Mouse (Mus musculus): ENCODE results near the gene Foxred2. TPM values are rescaled to one million over a fixed set of nuclear protein-coding genes. Genes with fewer than 3 reads are reported as not detected.

Foxred2 gene
- 7.7 and 7.9 TPM in 2 replicates for polyA plus RNA-seq (2015; fragmentation: Nextera tagmentation; extraction: Ambion mirVana)

GRCm38 (mm10) chr15:77956404-77956901 lies at the start of gene Foxred2:
Gene Foxred2, minus strand, starts transcription at chr15:77956722.
- Histone ChIP-seq H3K4me2 (peak within 1 kb of the TSS; percentile 87), H3K27me3 (peaks cover 15% of the 10 kb centered on the region), H3K9me3 (no peaks in the 10 kb centered on the region), H3K36me3 (peaks cover 42% of the 10 kb centered on the region), H3K4me1 (peaks cover 28% of the 10 kb centered on the region), H3K4me3 (peak within 1 kb of the TSS; percentile 61), H3K27ac (no peak within 1 kb of the TSS), H3K9ac (peak within 1 kb of the TSS; percentile 72)
- WGBS, result under 1% methylated on average over 39 of the region's 39 CpGs
- peak; percentile 89 for ATAC-seq (ENCODE audit: insufficient number of reproducible peaks, insufficient read depth, low FRiP score, low TSS enrichment, low read depth)

DNA sequence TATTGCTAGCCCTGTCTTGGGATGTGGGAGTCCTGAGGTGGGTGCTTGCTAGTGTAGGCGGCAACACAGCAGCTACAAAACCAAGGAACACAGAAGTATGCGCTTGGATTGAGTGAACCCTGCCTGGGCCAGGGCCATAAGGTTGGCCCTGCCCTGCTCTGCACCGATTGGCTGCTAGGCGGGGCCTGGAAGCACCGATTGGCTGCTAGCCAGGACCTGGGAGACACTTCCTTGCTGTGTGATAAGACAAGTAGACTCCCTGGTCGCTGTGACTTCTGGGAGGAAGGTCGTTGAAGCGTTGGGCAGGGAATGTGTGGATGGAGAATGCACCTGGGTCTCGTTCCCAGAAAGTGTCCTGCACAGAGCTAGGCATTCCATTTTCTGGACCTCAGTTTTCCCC lies 47.4 kb upstream of the Foxred2 start:
- no peaks in the 10 kb centered on the region for H3K9me3 ChIP-seq
- no peaks in the 10 kb centered on the region for H3K27me3 ChIP-seq
- no peaks in the 10 kb centered on the region for H3K36me3 ChIP-seq
- no peak overlapping the region for H3K9ac ChIP-seq
- ATAC-seq (ENCODE audit: insufficient number of reproducible peaks, insufficient read depth, low FRiP score, low TSS enrichment, low read depth), result no peak
- no peak overlapping the region for H3K4me3 ChIP-seq
- H3K27ac ChIP-seq, result no peak overlapping the region
- H3K4me2 ChIP-seq, result no peak overlapping the region
- WGBS, result 58% methylated on average over 9 of the region's 9 CpGs
- no peaks in the 10 kb centered on the region for H3K4me1 ChIP-seq

DNA sequence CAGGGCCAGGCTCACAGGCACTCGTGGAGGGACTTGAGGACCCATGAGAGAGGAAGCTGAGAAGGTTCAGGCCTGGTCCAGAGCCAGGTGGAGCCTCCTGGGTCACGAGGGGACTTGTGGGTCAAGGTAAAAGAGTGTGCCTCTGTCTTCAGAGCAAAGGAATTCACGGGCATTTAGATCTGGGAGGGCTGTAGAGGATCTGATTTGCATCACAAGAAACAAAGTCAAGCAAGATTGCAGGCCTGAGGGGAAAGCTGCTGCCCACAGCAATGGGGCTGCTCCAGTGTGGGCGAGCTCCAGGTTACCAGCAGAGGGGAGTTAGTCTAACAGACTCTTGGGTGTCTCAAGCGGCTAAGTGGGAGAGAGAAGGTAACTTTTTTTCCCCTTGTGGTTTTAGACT lies 44.9 kb upstream of the Foxred2 start:
- Histone ChIP-seq H3K36me3 (no peaks in the 10 kb centered on the region), H3K27me3 (no peaks in the 10 kb centered on the region), H3K4me3 (no peak overlapping the region), H3K27ac (no peak overlapping the region), H3K4me2 (no peak overlapping the region), H3K9ac (no peak overlapping the region), H3K4me1 (no peaks in the 10 kb centered on the region), H3K9me3 (no peaks in the 10 kb centered on the region)
- WGBS, result 18% methylated on average over 5 of the region's 5 CpGs
- ATAC-seq (ENCODE audit: insufficient number of reproducible peaks, insufficient read depth, low FRiP score, low TSS enrichment, low read depth), result no peak

- Histone ChIP-seq H3K9me3 (no peaks in the 10 kb centered on the region), H3K27ac (no peak overlapping the region), H3K4me3 (no peak overlapping the region), H3K27me3 (peaks cover 3% of the 10 kb centered on the region; the same call in 1 of the 2 replicates), H3K36me3 (no peaks in the 10 kb centered on the region), H3K4me2 (no peak overlapping the region), H3K9ac (no peak overlapping the region), H3K4me1 (no peaks in the 10 kb centered on the region)
- 67% methylated on average over 5 of the region's 5 CpGs for WGBS
- no peak for ATAC-seq (ENCODE audit: insufficient number of reproducible peaks, insufficient read depth, low FRiP score, low TSS enrichment, low read depth)
These were observed 32.0 kb upstream of the Foxred2 start for GRCm38 (mm10) chr15:77988541-77988940.

DNA sequence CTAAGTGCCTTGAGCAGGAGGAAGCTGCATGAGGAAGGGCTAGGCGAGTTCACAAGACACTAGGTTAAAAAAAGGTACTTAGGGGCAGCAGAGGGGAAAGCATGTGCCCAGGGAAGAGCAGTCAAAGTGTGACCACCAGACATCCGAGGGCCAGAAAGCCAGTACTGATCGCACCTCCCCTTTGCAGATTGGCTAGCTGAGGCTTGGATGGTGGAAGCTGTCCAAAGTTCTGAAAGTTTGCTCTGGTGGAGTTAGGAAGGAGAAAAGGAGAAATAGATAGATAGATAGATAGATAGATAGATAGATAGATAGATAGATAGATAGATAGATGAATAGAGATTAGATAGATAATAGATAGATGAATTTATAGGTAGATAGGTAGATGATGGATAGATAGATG lies 26.9 kb upstream of the Foxred2 start:
- no peak overlapping the region for H3K4me3 ChIP-seq
- ATAC-seq (ENCODE audit: insufficient number of reproducible peaks, insufficient read depth, low FRiP score, low TSS enrichment, low read depth), result no peak
- WGBS, result 24% methylated on average over 3 of the region's 3 CpGs

DNA sequence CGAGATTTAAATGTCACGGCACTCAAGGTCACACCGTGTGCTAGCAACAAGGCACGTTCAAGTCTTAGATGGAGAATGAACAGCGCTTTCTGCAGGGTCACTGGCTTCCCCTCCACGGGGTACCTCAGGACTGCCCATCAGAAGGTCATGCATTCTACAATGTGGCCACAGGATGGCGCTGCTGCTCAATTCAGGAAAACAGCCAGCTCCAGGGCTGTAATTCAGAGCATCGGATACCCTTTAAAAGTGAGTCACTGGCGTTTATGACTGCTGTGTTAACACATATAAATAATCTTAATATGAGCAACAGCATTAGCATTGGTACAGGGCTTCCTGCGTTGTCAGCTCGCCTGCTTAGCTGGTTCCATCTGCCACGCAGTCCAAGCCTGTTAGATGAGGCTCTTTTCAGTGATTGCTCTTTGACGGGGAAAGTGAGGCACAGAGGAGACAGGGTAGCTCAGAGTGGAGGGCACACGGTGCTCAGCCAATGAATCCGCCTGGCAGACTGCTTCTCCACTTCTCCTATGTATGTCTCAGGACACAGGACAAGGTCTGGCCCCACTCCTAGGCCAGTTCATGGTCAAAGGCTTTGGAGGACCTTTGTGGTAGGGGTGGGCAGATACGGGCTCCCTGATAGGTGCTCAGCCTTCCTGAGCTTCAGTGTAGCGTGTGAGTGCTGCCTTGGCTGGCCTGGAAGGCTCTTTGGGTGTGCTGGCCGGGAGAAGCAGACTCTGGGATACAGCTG lies 25.8 kb upstream of the Foxred2 start:
- H3K27ac ChIP-seq, result no peak overlapping the region
- no peak for ATAC-seq (ENCODE audit: insufficient number of reproducible peaks, insufficient read depth, low FRiP score, low TSS enrichment, low read depth)

More for the DNA sequence above, 26.9 kb upstream of the Foxred2 start:
- no peaks in the 10 kb centered on the region for H3K4me1 ChIP-seq
- H3K27me3 ChIP-seq, result peaks cover 11% of the 10 kb centered on the region; the same call in 1 of the 2 replicates
- H3K27ac ChIP-seq, result no peak overlapping the region
- H3K4me2 ChIP-seq, result no peak overlapping the region
- H3K9me3 ChIP-seq, result no peaks in the 10 kb centered on the region
- no peak overlapping the region for H3K9ac ChIP-seq
- no peaks in the 10 kb centered on the region for H3K36me3 ChIP-seq

DNA sequence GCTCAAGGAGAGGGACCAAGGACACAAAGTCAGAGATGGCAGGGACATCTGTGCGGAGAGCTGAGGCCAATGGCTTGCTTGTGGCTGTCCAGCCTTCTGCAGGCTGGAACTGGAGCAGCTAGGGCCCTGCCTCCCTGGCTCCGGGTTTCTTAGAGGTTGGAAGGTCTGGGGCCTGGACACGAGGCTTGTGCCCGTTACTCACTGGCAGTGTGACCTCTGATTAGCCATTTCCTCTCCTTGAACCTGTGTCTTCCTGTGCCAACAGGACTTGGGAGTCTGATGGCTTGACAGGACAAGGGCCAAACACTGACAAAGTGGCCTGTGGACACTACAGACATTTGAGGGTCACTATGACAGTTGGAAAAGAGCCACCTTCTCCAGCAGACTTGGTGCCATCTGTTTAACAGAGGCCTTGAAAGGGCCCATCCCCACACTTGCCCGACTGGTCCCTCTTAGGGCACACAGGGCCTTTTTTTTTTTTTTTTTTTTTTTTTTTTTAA lies 24.7 kb upstream of the Foxred2 start:
- Histone ChIP-seq H3K4me2 (no peak overlapping the region), H3K4me1 (no peaks in the 10 kb centered on the region), H3K4me3 (no peak overlapping the region), H3K9me3 (no peaks in the 10 kb centered on the region), H3K27me3 (peaks cover 11% of the 10 kb centered on the region; the same call in 1 of the 2 replicates), H3K27ac (no peak overlapping the region), H3K9ac (no peak overlapping the region), H3K36me3 (no peaks in the 10 kb centered on the region)
- ATAC-seq (ENCODE audit: insufficient number of reproducible peaks, insufficient read depth, low FRiP score, low TSS enrichment, low read depth), result no peak
- WGBS, result 60% methylated on average over 5 of the region's 5 CpGs

More for the DNA sequence above, 25.8 kb upstream of the Foxred2 start:
- Histone ChIP-seq H3K36me3 (no peaks in the 10 kb centered on the region), H3K4me3 (no peak overlapping the region), H3K4me2 (no peak overlapping the region), H3K9me3 (no peaks in the 10 kb centered on the region), H3K9ac (no peak overlapping the region), H3K27me3 (peaks cover 11% of the 10 kb centered on the region; the same call in 1 of the 2 replicates), H3K4me1 (no peaks in the 10 kb centered on the region)
- 31% methylated on average over 18 of the region's 18 CpGs for WGBS

- Histone ChIP-seq H3K27me3 (0 out of 2 replicates have a peak, but pooled peaks cover 8% of the 10 kb centered on the region), H3K9ac (no peak overlapping the region), H3K27ac (no peak overlapping the region), H3K9me3 (no peaks in the 10 kb centered on the region), H3K4me1 (no peaks in the 10 kb centered on the region), H3K4me3 (no peak overlapping the region), H3K4me2 (no peak overlapping the region), H3K36me3 (no peaks in the 10 kb centered on the region)
- ATAC-seq (ENCODE audit: insufficient number of reproducible peaks, insufficient read depth, low FRiP score, low TSS enrichment, low read depth), result no peak
- 84% methylated on average over 10 of the region's 10 CpGs for WGBS
These were observed 22.9 kb upstream of the Foxred2 start for GRCm38 (mm10) chr15:77979427-77979865.

- no peak overlapping the region for H3K4me2 ChIP-seq
- no peak overlapping the region for H3K27ac ChIP-seq
- H3K4me1 ChIP-seq, result no peaks in the 10 kb centered on the region
- H3K9ac ChIP-seq, result no peak overlapping the region
- no peak for ATAC-seq (ENCODE audit: insufficient number of reproducible peaks, insufficient read depth, low FRiP score, low TSS enrichment, low read depth)
- WGBS, result 58% methylated on average over 3 of the region's 3 CpGs
- H3K4me3 ChIP-seq, result no peak overlapping the region
- H3K9me3 ChIP-seq, result no peaks in the 10 kb centered on the region
- H3K36me3 ChIP-seq, result no peaks in the 10 kb centered on the region
- H3K27me3 ChIP-seq, result 0 out of 2 replicates have a peak, but pooled peaks cover 8% of the 10 kb centered on the region
These were observed 21.1 kb upstream of the Foxred2 start for GRCm38 (mm10) chr15:77977663-77978062.

DNA sequence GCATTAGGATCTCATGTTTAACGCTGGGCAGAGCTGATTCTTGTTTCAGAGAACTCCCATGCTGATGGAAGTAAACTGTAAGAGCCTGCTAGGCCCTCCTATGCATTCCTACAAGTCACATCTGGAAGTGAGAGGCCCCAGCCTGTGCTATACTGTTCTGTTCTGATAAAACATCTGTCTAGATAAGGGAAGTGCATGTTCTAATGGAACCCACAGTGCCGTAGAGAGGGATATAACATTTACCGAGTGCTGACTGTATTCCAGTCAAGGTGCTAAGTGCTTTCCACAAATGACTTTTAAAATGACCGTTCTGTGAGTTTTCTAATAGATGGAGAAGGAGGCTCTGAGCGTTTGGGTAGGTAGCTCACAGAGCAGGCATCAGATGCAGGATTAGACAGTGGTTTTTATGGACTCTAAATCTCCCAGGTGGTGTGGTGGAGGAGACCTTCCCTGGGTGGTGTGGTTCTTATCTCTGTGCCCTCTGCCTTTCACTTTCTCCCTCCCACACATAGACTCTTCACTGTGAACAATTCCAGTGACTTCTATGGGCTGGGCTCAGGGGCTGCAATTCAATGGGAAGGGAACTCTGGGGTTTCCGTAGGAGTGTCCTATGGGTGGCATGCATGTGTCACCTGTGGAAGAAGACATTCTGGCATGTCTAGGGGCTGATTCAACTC lies 17.8 kb upstream of the Foxred2 start:
- no peaks in the 10 kb centered on the region for H3K9me3 ChIP-seq
- 68% methylated on average over 6 of the region's 6 CpGs for WGBS
- no peak overlapping the region for H3K9ac ChIP-seq
- no peak overlapping the region for H3K4me3 ChIP-seq
- H3K27ac ChIP-seq, result no peak overlapping the region
- H3K4me2 ChIP-seq, result no peak overlapping the region
- no peaks in the 10 kb centered on the region for H3K27me3 ChIP-seq
- H3K4me1 ChIP-seq, result peaks cover 12% of the 10 kb centered on the region
- no peak for ATAC-seq (ENCODE audit: insufficient number of reproducible peaks, insufficient read depth, low FRiP score, low TSS enrichment, low read depth)
- H3K36me3 ChIP-seq, result no peaks in the 10 kb centered on the region

GRCm38 (mm10) chr15:77970470-77971292 lies 14.2 kb upstream of the Foxred2 start, which contains the start of gene Eif3d:
Gene Eif3d, minus strand, starts transcription at chr15:77970813.
- peak within 1 kb of the TSS; percentile 89 for H3K4me3 ChIP-seq
- H3K4me1 ChIP-seq, result peaks cover 19% of the 10 kb centered on the region
- H3K27ac ChIP-seq, result peak within 1 kb of the TSS; percentile 98
- H3K27me3 ChIP-seq, result no peaks in the 10 kb centered on the region
- no peaks in the 10 kb centered on the region for H3K9me3 ChIP-seq
- under 1% methylated on average over 72 of the region's 72 CpGs for WGBS
- peaks cover 32% of the 10 kb centered on the region for H3K36me3 ChIP-seq
- peak within 1 kb of the TSS; percentile 95 for H3K9ac ChIP-seq
- peak; percentile 71 for ATAC-seq (ENCODE audit: insufficient number of reproducible peaks, insufficient read depth, low FRiP score, low TSS enrichment, low read depth)
- peak within 1 kb of the TSS; percentile 85 for H3K4me2 ChIP-seq

All from embryonic facial prominence, embryonic 13.5 days (tissue).